Mouse (Mus musculus): ENCODE measurements around the gene Zfp617. TPM values are rescaled to one million over a fixed set of nuclear protein-coding genes. Genes with fewer than 3 reads are reported as not detected.
"Not testable (repeated sequence)": the region's sequence is repeated elsewhere in the genome, so short reads cannot be mapped to it uniquely, and the experiment has no call there.

Gene Zfp617
- polyA plus RNA-seq, 1 experiment from 2014 or later: 36.0 TPM

- H3K9me3 ChIP-seq: no peaks in the 10 kb centered on the region
- no peak overlapping the region for H3K27ac ChIP-seq
- H3K4me2 ChIP-seq: no peak overlapping the region
- 91% methylated on average over 3 of the region's 3 CpGs for WGBS
- H3K27me3 ChIP-seq (replicated peaks): no peaks in the 10 kb centered on the region
- peaks cover 13% of the 10 kb centered on the region for H3K4me1 ChIP-seq
- H3K9ac ChIP-seq: no peak overlapping the region
- H3K36me3 ChIP-seq (replicated peaks): peaks cover 25% of the 10 kb centered on the region
- H3K4me3 ChIP-seq: no peak overlapping the region
- ATAC-seq (replicated peaks): no peak
Observed at GRCm38 (mm10) chr8:71926551-71926950, 18.1 kb downstream of the Zfp617 start.

- H3K27me3 ChIP-seq (replicated peaks): no peaks in the 10 kb centered on the region
- ATAC-seq (replicated peaks): no peak
- peaks cover 13% of the 10 kb centered on the region for H3K4me1 ChIP-seq
Observed at GRCm38 (mm10) chr8:71927779-71928178, 19.3 kb downstream of the Zfp617 start.

GRCm38 (mm10) chr8:71938037-71938436 is 29.6 kb downstream of the Zfp617 start:
- 84% methylated on average over 2 of the region's 2 CpGs for WGBS
- H3K4me3 ChIP-seq; H3K27me3 ChIP-seq (replicated peaks); H3K9me3 ChIP-seq; H3K27ac ChIP-seq; ATAC-seq (replicated peaks); H3K4me1 ChIP-seq; H3K36me3 ChIP-seq (replicated peaks); H3K9ac ChIP-seq; H3K4me2 ChIP-seq: not testable (repeated sequence)

More at GRCm38 (mm10) chr8:71927779-71928178, 19.3 kb downstream of the Zfp617 start:
- Histone ChIP-seq H3K9ac (no peak overlapping the region), H3K9me3 (no peaks in the 10 kb centered on the region), H3K4me3 (no peak overlapping the region), H3K4me2 (no peak overlapping the region), H3K36me3 (replicated peaks) (peaks cover 27% of the 10 kb centered on the region), H3K27ac (no peak overlapping the region)

GRCm38 (mm10) chr8:71940293-71941208 is 32.1 kb downstream of the Zfp617 start:
- H3K9ac ChIP-seq: no peak overlapping the region
- H3K27ac ChIP-seq: no peak overlapping the region
- H3K9me3 ChIP-seq: no peaks in the 10 kb centered on the region
- H3K4me2 ChIP-seq: no peak overlapping the region
- no peaks in the 10 kb centered on the region for H3K27me3 ChIP-seq (replicated peaks)
- H3K4me3 ChIP-seq: no peak overlapping the region
- WGBS: 86% methylated on average over 2 of the region's 2 CpGs
- H3K36me3 ChIP-seq (replicated peaks): no peaks in the 10 kb centered on the region
- no peaks in the 10 kb centered on the region for H3K4me1 ChIP-seq
- no peak for ATAC-seq (replicated peaks)

- H3K36me3 ChIP-seq (replicated peaks): no peaks in the 10 kb centered on the region
Observed at GRCm38 (mm10) chr8:71941776-71942175, 33.3 kb downstream of the Zfp617 start.

GRCm38 (mm10) chr8:71948624-71949023 is 40.2 kb downstream of the Zfp617 start:
- Histone ChIP-seq H3K4me2 (no peak overlapping the region), H3K27me3 (replicated peaks) (0 out of 2 replicates have a peak, but pooled peaks cover 4% of the 10 kb centered on the region), H3K4me3 (no peak overlapping the region), H3K27ac (no peak overlapping the region), H3K9ac (no peak overlapping the region), H3K9me3 (no peaks in the 10 kb centered on the region), H3K4me1 (peaks cover 19% of the 10 kb centered on the region), H3K36me3 (replicated peaks) (no peaks in the 10 kb centered on the region)
- ATAC-seq (replicated peaks): no peak
- 90% methylated on average over 5 of the region's 5 CpGs for WGBS

More at GRCm38 (mm10) chr8:71941776-71942175, 33.3 kb downstream of the Zfp617 start:
- no peak overlapping the region for H3K27ac ChIP-seq
- H3K4me2 ChIP-seq: no peak overlapping the region
- no peaks in the 10 kb centered on the region for H3K27me3 ChIP-seq (replicated peaks)
- ATAC-seq (replicated peaks): no peak
- no peaks in the 10 kb centered on the region for H3K4me1 ChIP-seq
- 78% methylated on average over 1 of the region's 1 CpGs for WGBS
- no peak overlapping the region for H3K9ac ChIP-seq
- H3K9me3 ChIP-seq: no peaks in the 10 kb centered on the region
- H3K4me3 ChIP-seq: no peak overlapping the region

GRCm38 (mm10) chr8:71950482-71951221 is 42.2 kb downstream of the Zfp617 start, which contains the start of gene Zfp961:
Gene Zfp961, plus strand, starts transcription at chr8:71951038.
- H3K4me2 ChIP-seq: peak within 1 kb of the TSS; percentile 64
- peaks cover 5% of the 10 kb centered on the region for H3K36me3 ChIP-seq (replicated peaks)
- WGBS: 4% methylated on average over 34 of the region's 34 CpGs
- H3K9me3 ChIP-seq: no peaks in the 10 kb centered on the region
- peak within 1 kb of the TSS; percentile 82 for H3K9ac ChIP-seq
- peak; percentile 100 for ATAC-seq (replicated peaks)
- H3K4me1 ChIP-seq: peaks cover 19% of the 10 kb centered on the region
- H3K4me3 ChIP-seq: peak within 1 kb of the TSS; percentile 93
- H3K27ac ChIP-seq: peak within 1 kb of the TSS; percentile 89
- H3K27me3 ChIP-seq (replicated peaks): 0 out of 2 replicates have a peak, but pooled peaks cover 4% of the 10 kb centered on the region

GRCm38 (mm10) chr8:71951436-71952161 is 43.2 kb downstream of the Zfp617 start:
- Histone ChIP-seq H3K9me3 (no peaks in the 10 kb centered on the region), H3K9ac (peak overlapping the region; percentile 82), H3K4me2 (peak overlapping the region; percentile 64), H3K36me3 (replicated peaks) (peaks cover 5% of the 10 kb centered on the region), H3K27me3 (replicated peaks) (0 out of 2 replicates have a peak, but pooled peaks cover 4% of the 10 kb centered on the region), H3K27ac (peak overlapping the region; percentile 34), H3K4me1 (peaks cover 19% of the 10 kb centered on the region), H3K4me3 (peak overlapping the region; percentile 93)
- no peak for ATAC-seq (replicated peaks)
- whole genome bisulfite sequencing: 43% methylated on average over 14 of the region's 14 CpGs

- Histone ChIP-seq H3K27ac (no peak overlapping the region), H3K9ac (no peak overlapping the region), H3K36me3 (replicated peaks) (peaks cover 5% of the 10 kb centered on the region), H3K9me3 (no peaks in the 10 kb centered on the region), H3K4me3 (no peak overlapping the region), H3K4me2 (peak overlapping the region; percentile 64; the same call in 1 of the 2 replicates), H3K4me1 (peaks cover 19% of the 10 kb centered on the region), H3K27me3 (replicated peaks) (0 out of 2 replicates have a peak, but pooled peaks cover 3% of the 10 kb centered on the region)
- 100% methylated on average over 1 of the region's 1 CpGs for whole genome bisulfite sequencing
- ATAC-seq (replicated peaks): no peak
Observed at GRCm38 (mm10) chr8:71952489-71952888, 44.1 kb downstream of the Zfp617 start.

- not testable (repeated sequence) for H3K27ac ChIP-seq; H3K4me2 ChIP-seq; H3K9me3 ChIP-seq; H3K9ac ChIP-seq; ATAC-seq (replicated peaks); H3K36me3 ChIP-seq (replicated peaks); H3K27me3 ChIP-seq (replicated peaks); H3K4me3 ChIP-seq
- 95% methylated on average over 16 of the region's 16 CpGs for WGBS
- H3K4me1 ChIP-seq: peaks cover 19% of the 10 kb centered on the region
Observed at GRCm38 (mm10) chr8:71952961-71953700, 44.7 kb downstream of the Zfp617 start.

- ATAC-seq (replicated peaks): no peak
- peaks cover 5% of the 10 kb centered on the region for H3K36me3 ChIP-seq (replicated peaks)
- no peaks in the 10 kb centered on the region for H3K9me3 ChIP-seq
- no peak overlapping the region for H3K9ac ChIP-seq
- WGBS: 96% methylated on average over 9 of the region's 9 CpGs
- no peak overlapping the region for H3K4me3 ChIP-seq
- peaks cover 19% of the 10 kb centered on the region for H3K4me1 ChIP-seq
- no peak overlapping the region for H3K27ac ChIP-seq
- no peak overlapping the region for H3K4me2 ChIP-seq
- H3K27me3 ChIP-seq (replicated peaks): no peaks in the 10 kb centered on the region
Observed at GRCm38 (mm10) chr8:71954666-71955065, 46.2 kb downstream of the Zfp617 start.

Data from midbrain, embryonic 15.5 days (tissue).